Mouse (Mus musculus) ES-Bruce4 (cell line): ENCODE measurements at regions not wholly inside any gene's neighbourhood (a gene's known extent, or its start where the extent isn't known, plus 50 kb on each side); places are given as distances from the start of the nearest gene placed in this dataset.

ENCODE experiments used
- H3K27ac ChIP-seq: 2 replicates; pipeline ENCODE4 v1.5.1; 2012; ENCODE audit warnings: low read length, inconsistent platforms; ENCODE audit not compliant: insufficient read depth
- H3K27me3 ChIP-seq: 2 replicates; pipeline ENCODE4 v1.6.1; 2012; ENCODE audit warnings: mild to moderate bottlenecking, low read length, inconsistent platforms; ENCODE audit not compliant: control insufficient read depth, poor library complexity, insufficient read depth, severe bottlenecking
- H3K36me3 ChIP-seq: 2 replicates; pipeline ENCODE4 v1.6.1; 2012; ENCODE audit warnings: inconsistent platforms, mild to moderate bottlenecking, low read length, moderate library complexity; ENCODE audit not compliant: control insufficient read depth, poor library complexity, insufficient read depth, severe bottlenecking
- H3K4me1 ChIP-seq: one replicate; pipeline ENCODE4 v1.8.1; 2011; ENCODE audit warnings: low read length; ENCODE audit not compliant: control insufficient read depth, insufficient read depth
- H3K4me3 ChIP-seq: 2 replicates; pipeline ENCODE4 v1.5.1; 2011; ENCODE audit warnings: low read depth, mild to moderate bottlenecking, low read length
- H3K9ac ChIP-seq: 2 replicates; pipeline ENCODE4 v1.6.1; 2012; ENCODE audit warnings: low read depth, mild to moderate bottlenecking, inconsistent platforms; ENCODE audit not compliant: poor library complexity, severe bottlenecking
- H3K9me3 ChIP-seq: replicated peaks from 2 replicates; pipeline ENCODE4 v1.6.1; 2012; ENCODE audit warnings: mild to moderate bottlenecking, low read length, inconsistent platforms; ENCODE audit not compliant: control insufficient read depth, poor library complexity, insufficient read depth, severe bottlenecking
- CTCF ChIP-seq: IDR thresholded peaks from one replicate; pipeline ENCODE4 v1.8.1; 2011; ENCODE audit warnings: low read depth, low read length
- EP300 ChIP-seq: IDR thresholded peaks from 2 replicates; pipeline ENCODE4 v1.6.1; 2011; ENCODE audit warnings: low read depth, low read length; ENCODE audit not compliant: insufficient read depth
- POLR2A ChIP-seq: IDR thresholded peaks from one replicate; pipeline ENCODE4 v1.8.1; 2011; ENCODE audit warnings: low read length; ENCODE audit not compliant: insufficient read depth

DNA sequence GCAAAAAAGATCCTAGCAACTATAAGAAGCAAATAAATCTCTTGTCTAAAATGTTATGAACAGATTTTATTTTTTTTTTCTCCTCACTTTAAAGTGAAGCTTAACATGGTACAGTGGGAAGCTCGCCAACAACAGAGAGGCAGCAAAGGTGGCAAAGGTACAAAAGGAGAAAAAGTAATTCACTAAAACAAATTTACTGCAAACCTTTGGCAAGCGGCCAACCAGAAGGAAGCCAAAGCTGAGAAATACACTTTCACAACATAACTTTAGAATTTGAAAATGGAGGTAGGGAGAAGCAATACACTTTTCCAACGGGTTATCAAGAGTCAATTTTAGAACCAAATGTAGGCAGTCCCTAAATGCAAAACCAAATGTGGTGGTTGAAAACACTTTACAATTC, 939.6 kb upstream of the 4921530L21Rik start:
- Histone ChIP-seq H3K9ac (no peak overlapping the region), H3K4me1 (no peaks in the 10 kb centered on the region), H3K4me3 (no peak overlapping the region), H3K27me3 (no peaks in the 10 kb centered on the region), H3K36me3 (no peaks in the 10 kb centered on the region), H3K27ac (no peak overlapping the region), H3K9me3 (no peaks in the 10 kb centered on the region)
- TF ChIP-seq POLR2A = no peak
- no peak for TF ChIP-seq EP300
- TF ChIP-seq CTCF = no peak
